Mouse (Mus musculus) heart, embryonic 11.5 days (tissue): ENCODE data around the gene Slc35c2. TPM values are rescaled to one million over a fixed set of nuclear protein-coding genes. Genes with fewer than 3 reads are reported as not detected.

Source experiments
- ATAC-seq: fragments of 200-750 bp; cut with Nextera tagmentation; replicated peaks from 2 replicates; pipeline ENCODE4 v1.8.0; 2017; ENCODE audit warnings: moderate library complexity; ENCODE audit not compliant: insufficient number of reproducible peaks, low FRiP score, low TSS enrichment
- H3K27ac ChIP-seq: fragments of 300-500 bp; sonication (generic); 2 replicates; pipeline ENCODE4 v1.5.1; 2014; ENCODE audit warnings: mild to moderate bottlenecking, low read depth, low read length
- H3K27me3 ChIP-seq: fragments of 300-500 bp; sonication (generic); 2 replicates; pipeline ENCODE4 v1.6.1; 2014; ENCODE audit warnings: mild to moderate bottlenecking, low read length, mixed read lengths; ENCODE audit not compliant: control insufficient read depth, insufficient read depth
- H3K36me3 ChIP-seq: fragments of 300-500 bp; sonication (generic); 2 replicates; pipeline ENCODE4 v1.6.1; 2014; ENCODE audit warnings: mild to moderate bottlenecking, low read length, moderate library complexity, mixed read lengths; ENCODE audit not compliant: control insufficient read depth, insufficient read depth
- H3K4me1 ChIP-seq: fragments of 300-500 bp; sonication (generic); 2 replicates; pipeline ENCODE4 v1.6.1; 2014; ENCODE audit warnings: low read length; ENCODE audit not compliant: control insufficient read depth, insufficient read depth
- H3K4me2 ChIP-seq: fragments of 300-500 bp; sonication (generic); 2 replicates; pipeline ENCODE4 v1.6.1; 2014; ENCODE audit warnings: mild to moderate bottlenecking, moderate library complexity
- H3K4me3 ChIP-seq: fragments of 300-500 bp; sonication (generic); 2 replicates; pipeline ENCODE4 v1.5.1; 2014; ENCODE audit warnings: low read depth, low read length
- H3K9ac ChIP-seq: fragments of 300-500 bp; sonication (generic); 2 replicates; pipeline ENCODE4 v1.6.1; 2014; ENCODE audit warnings: mild to moderate bottlenecking, low read depth, low read length, moderate library complexity
- H3K9me3 ChIP-seq: fragments of 300-500 bp; sonication (generic); replicated peaks from 2 replicates; pipeline ENCODE4 v1.6.1; 2016; ENCODE audit warnings: low read length; ENCODE audit not compliant: control insufficient read depth
- WGBS: fragments of 180-500 bp; shearing (Covaris S2); extraction: QIAGEN DNeasy Blood & Tissue Kit; methylation state at CpG from one replicate; pipeline ENCODE4 v1.1.7; 2014; ENCODE audit not compliant: insufficient replicate concordance; 5-methylcytosine and 5-hydroxymethylcytosine counted together
- polyA plus RNA-seq: library from polyadenylated mRNA; unstranded; fragments of >200 nt; fragmentation: Nextera tagmentation; extraction: Ambion mirVana; gene quantifications from 2 replicates; pipeline ENCODE4 v1.2.1, GENCODE M21; 2014

The Slc35c2 gene
- polyA plus RNA-seq, 1 experiment from 2014 or later, result 32.4 TPM

DNA sequence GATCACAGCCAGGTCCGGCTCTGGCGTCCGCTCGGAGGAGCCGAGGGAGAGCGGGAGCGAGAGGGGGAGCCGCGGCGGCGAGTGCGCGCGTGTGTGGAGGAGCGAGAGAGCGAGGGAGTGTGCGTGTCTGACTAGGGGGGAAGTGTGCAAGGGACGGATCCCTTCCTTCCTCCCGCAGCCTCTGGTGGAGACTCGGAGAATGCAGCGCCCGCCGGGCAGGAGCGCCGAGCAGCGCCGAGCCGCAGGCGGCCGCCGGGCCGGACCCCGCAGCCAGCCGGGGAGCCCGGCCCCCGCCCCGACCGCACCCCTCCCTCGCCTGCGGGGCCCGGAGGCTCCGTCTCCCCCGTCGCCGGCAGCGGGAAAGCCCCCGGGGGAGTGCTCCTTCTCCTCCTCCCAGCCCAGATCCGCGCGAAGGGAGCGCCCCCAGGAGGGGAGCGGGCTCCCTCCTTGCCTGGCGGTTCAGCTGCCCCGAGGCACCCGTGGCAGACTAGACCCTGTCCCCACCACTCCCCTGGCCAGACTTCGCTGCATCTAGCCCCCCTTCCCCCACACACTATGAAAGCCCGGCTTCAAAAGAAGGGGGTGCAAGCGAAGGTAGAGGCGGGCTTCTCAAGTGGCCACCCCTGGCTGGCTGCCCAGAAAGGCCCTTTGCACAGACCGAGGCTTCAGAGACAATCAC lies 52.9 kb downstream of the Slc35c2 start, which contains the start of gene Cdh22:
Gene Cdh22 (minus strand): TSS at position 241 of the 679 bp plus-strand sequence.
- 1% methylated on average over 23 of the region's 60 CpGs for WGBS
- H3K9me3 ChIP-seq, result no peaks in the 10 kb centered on the region
- no peak within 1 kb of the TSS for H3K27ac ChIP-seq
- H3K27me3 ChIP-seq, result peaks cover 99% of the 10 kb centered on the region
- peak within 1 kb of the TSS; percentile 96 for H3K4me2 ChIP-seq
- H3K4me3 ChIP-seq, result peak within 1 kb of the TSS; percentile 55
- peak; percentile 35; the same call in 1 of the 2 replicates for ATAC-seq
- H3K4me1 ChIP-seq, result peaks cover 11% of the 10 kb centered on the region
- H3K9ac ChIP-seq, result peak within 1 kb of the TSS; percentile 60; the same call in 1 of the 2 replicates
- no peaks in the 10 kb centered on the region for H3K36me3 ChIP-seq

DNA sequence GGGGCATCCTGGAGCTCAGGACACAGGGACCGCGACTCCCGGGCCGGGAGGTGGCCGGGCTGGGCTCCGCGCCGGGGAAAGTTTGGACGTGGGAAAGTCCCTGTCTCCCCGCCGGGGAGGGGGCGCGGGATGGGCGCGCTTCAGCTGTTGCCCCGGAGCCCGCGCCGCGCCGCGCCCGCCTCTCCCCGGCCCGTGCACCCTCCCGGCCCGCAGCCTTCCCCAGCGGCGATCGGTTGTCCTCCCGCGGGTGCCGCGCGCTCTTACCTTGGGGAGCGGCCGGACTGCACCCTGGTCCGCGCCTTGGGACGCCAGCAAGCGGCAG lies 53.4 kb downstream of the Slc35c2 start:
- Histone ChIP-seq H3K4me1 (peaks cover 11% of the 10 kb centered on the region), H3K9me3 (no peaks in the 10 kb centered on the region), H3K9ac (peak overlapping the region; percentile 60; the same call in 1 of the 2 replicates), H3K36me3 (no peaks in the 10 kb centered on the region), H3K27me3 (peaks cover 99% of the 10 kb centered on the region), H3K27ac (no peak overlapping the region), H3K4me3 (peak overlapping the region; percentile 55), H3K4me2 (peak overlapping the region; percentile 96)
- peak; percentile 35; the same call in 1 of the 2 replicates for ATAC-seq
- WGBS, result under 1% methylated on average over 40 of the region's 41 CpGs

GRCm38 (mm10) chr2:165233491-165234290 lies 54.0 kb downstream of the Slc35c2 start:
- Histone ChIP-seq H3K4me1 (peaks cover 11% of the 10 kb centered on the region), H3K27me3 (peaks cover 97% of the 10 kb centered on the region), H3K4me2 (peak overlapping the region; percentile 96), H3K4me3 (peak overlapping the region; percentile 55), H3K36me3 (no peaks in the 10 kb centered on the region), H3K9me3 (no peaks in the 10 kb centered on the region), H3K9ac (no peak overlapping the region), H3K27ac (no peak overlapping the region)
- ATAC-seq, result no peak
- 2% methylated on average over 67 of the region's 82 CpGs for WGBS

DNA sequence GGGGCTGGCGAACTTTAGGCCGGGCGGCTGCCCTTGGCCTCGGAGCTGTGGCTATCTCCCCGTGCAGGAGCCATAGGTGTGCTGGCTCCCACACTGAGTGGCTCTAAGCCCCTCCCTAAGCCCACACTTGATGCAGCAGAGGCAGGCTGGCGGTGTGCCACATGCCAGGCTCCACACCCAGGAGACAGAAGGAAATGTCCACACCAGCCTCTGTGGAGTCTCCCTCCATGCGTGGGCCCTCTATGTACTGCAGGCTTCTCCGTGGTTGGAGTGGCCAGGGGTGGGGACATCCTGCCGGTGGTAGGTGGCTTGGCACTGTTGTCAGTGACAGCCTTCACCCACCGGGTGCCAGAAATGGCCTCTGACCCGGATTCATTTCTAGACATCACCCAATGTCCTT lies 58.6 kb downstream of the Slc35c2 start:
- no peak overlapping the region for H3K9ac ChIP-seq
- peaks cover 2% of the 10 kb centered on the region for H3K4me1 ChIP-seq
- H3K4me2 ChIP-seq, result no peak overlapping the region
- H3K9me3 ChIP-seq, result no peaks in the 10 kb centered on the region
- no peak for ATAC-seq
- no peak overlapping the region for H3K4me3 ChIP-seq
- no peaks in the 10 kb centered on the region for H3K36me3 ChIP-seq
- H3K27ac ChIP-seq, result no peak overlapping the region
- peaks cover 84% of the 10 kb centered on the region for H3K27me3 ChIP-seq
- WGBS, result 87% methylated on average over 11 of the region's 11 CpGs

Other genes with a start within 250 kb of the Slc35c2 start
- 9.6 and 9.7 TPM in 2 replicates for gene Cd40, start 232.2 kb downstream of the Slc35c2 start, polyA plus RNA-seq
- not detected in 2 replicates for gene 1700025C18Rik, start 197.1 kb downstream of the Slc35c2 start, polyA plus RNA-seq
- gene Cdh22, start 53.0 kb downstream of the Slc35c2 start, polyA plus RNA-seq, result 0.06 and 0.16 TPM in 2 replicates
- 50.6 and 59.5 TPM in 2 replicates for gene Elmo2, start 38.6 kb upstream of the Slc35c2 start, polyA plus RNA-seq
- 0.28 and 0.69 TPM in 2 replicates for gene Zfp663, start 80.9 kb upstream of the Slc35c2 start, polyA plus RNA-seq
- 9.2 and 10.7 TPM in 2 replicates for gene Zfp334, start 100.4 kb upstream of the Slc35c2 start, polyA plus RNA-seq
- 0.06 TPM in 1 of 2 replicates, not detected in the other for gene Ocstamp, start 112.5 kb upstream of the Slc35c2 start, polyA plus RNA-seq
- 0.29 and 0.61 TPM in 2 replicates for gene Slc13a3, start 185.4 kb upstream of the Slc35c2 start, polyA plus RNA-seq
- gene Trp53rka, start 205.5 kb upstream of the Slc35c2 start, polyA plus RNA-seq, result 24.8 and 28.1 TPM in 2 replicates
- 2.6 and 4.1 TPM in 2 replicates for gene Slc2a10, start 215.9 kb upstream of the Slc35c2 start, polyA plus RNA-seq